Mouse (Mus musculus): ENCODE data around the gene Acin1. TPM values are rescaled to one million over a fixed set of nuclear protein-coding genes. Genes with fewer than 3 reads are reported as not detected.

The Acin1 gene
- polyA plus RNA-seq, 1 experiment from 2014 or later: 160 TPM

DNA sequence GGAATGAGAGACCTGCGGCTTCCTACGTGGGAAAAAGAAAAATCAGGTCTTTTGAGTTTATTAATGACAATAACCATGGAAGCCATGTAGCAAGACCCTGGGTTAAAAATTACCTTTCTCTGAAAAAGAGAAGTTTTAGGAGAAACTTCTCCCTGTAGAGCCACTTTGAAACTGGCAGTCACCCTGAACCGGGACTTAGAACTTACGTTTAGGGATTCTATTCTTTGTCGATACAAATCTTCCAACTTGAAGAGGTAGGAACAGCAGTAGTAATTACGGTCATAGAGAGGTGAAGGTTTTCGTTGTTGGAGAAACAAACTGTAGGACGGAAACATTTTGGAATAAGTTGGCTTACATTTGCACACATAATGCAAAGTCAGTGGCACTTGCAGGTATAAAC, 520 bp upstream of the Acin1 start:
- peaks cover 6% of the 10 kb centered on the region for H3K36me3 ChIP-seq (ENCODE audit: control insufficient read depth, insufficient read depth, low read length)
- H3K9me3 ChIP-seq (ENCODE audit: control insufficient read depth, low read length): no peaks in the 10 kb centered on the region
- 7% methylated on average over 8 of the region's 8 CpGs for WGBS

DNA sequence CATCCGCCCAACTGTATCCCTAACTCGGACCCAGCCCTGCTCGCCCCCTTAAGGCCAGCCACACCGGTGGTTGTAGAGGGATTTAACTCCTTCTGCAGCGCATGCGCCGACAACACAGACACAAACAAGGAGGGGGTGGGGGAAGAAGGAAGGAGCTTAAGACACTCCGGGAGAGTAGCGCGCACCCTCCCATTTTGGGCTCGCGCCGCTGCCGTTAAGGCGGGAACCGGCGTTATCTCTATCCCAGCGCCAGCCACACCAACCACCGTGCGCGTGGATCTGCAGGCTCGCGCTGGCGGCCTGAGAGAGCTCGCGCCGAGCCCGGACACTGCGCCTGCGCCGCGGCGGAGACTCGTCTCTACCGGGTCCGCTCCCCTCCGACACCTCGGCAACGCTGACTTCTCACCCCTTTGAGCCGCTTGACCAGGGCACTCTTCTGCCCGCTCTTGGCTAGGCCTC, 639 bp downstream of the Acin1 start, which contains the start of gene 1700123O20Rik:
Gene 1700123O20Rik (plus strand): TSS at position 154 of the 459 bp plus-strand sequence.
- DNase-seq (ENCODE audit: low spot score): peak; percentile 87
- Histone ChIP-seq H3K4me1 (replicated peaks; ENCODE audit: control insufficient read depth, insufficient read depth, low read length) (peaks cover 5% of the 10 kb centered on the region; the same call in 1 of the 2 replicates), H3K9ac (ENCODE audit: low read length) (peak within 1 kb of the TSS; percentile 92), H3K36me3 (ENCODE audit: control insufficient read depth, insufficient read depth, low read length) (peaks cover 6% of the 10 kb centered on the region), H3K4me2 (ENCODE audit: low read depth, low read length, severe bottlenecking) (peak within 1 kb of the TSS; percentile 78), H3K9me3 (ENCODE audit: control insufficient read depth, low read length) (no peaks in the 10 kb centered on the region), H3K4me3 (ENCODE audit: low read depth, low read length) (peak within 1 kb of the TSS; percentile 75), H3K27ac (ENCODE audit: low read depth, low read length) (peak within 1 kb of the TSS; percentile 69), H3K27me3 (ENCODE audit: control insufficient read depth, insufficient read depth, low read length) (no peaks in the 10 kb centered on the region)
- peak; percentile 78 for ATAC-seq (replicated peaks; ENCODE audit: low FRiP score)
- WGBS: under 1% methylated on average over 41 of the region's 41 CpGs

More for the DNA sequence above, 520 bp upstream of the Acin1 start:
- H3K4me1 ChIP-seq (replicated peaks; ENCODE audit: control insufficient read depth, insufficient read depth, low read length): peaks cover 5% of the 10 kb centered on the region; the same call in 1 of the 2 replicates
- DNase-seq (ENCODE audit: low spot score) (no peak), ATAC-seq (replicated peaks; ENCODE audit: low FRiP score) (no peak)
- peak overlapping the region; percentile 92 for H3K9ac ChIP-seq (ENCODE audit: low read length)
- H3K4me3 ChIP-seq (ENCODE audit: low read depth, low read length): peak overlapping the region; percentile 75
- H3K27me3 ChIP-seq (ENCODE audit: control insufficient read depth, insufficient read depth, low read length): no peaks in the 10 kb centered on the region
- H3K4me2 ChIP-seq (ENCODE audit: low read depth, low read length, severe bottlenecking): peak overlapping the region; percentile 63
- H3K27ac ChIP-seq (ENCODE audit: low read depth, low read length): no peak overlapping the region

DNA sequence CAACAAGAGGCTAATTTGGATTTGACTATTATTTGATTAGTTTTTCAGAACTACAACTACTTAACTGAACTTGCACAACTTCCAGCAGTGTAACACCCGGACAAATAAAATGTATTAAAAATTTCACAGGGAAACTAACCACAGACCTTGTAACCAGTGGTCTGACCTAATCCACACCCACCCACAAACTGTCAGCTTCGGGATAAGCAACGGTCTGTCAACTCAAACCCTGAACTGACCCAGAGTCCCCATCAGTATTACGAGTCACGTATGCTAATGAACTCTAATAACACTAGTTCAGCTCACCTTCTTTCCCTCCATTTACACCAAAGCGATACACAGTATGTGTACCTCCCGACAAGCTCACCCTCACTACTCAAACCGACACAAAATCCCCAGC, 1.3 kb downstream of the Acin1 start:
- peaks cover under 1% of the 10 kb centered on the region for H3K36me3 ChIP-seq (ENCODE audit: control insufficient read depth, insufficient read depth, low read length)
- no peak overlapping the region for H3K27ac ChIP-seq (ENCODE audit: low read depth, low read length)

DNA sequence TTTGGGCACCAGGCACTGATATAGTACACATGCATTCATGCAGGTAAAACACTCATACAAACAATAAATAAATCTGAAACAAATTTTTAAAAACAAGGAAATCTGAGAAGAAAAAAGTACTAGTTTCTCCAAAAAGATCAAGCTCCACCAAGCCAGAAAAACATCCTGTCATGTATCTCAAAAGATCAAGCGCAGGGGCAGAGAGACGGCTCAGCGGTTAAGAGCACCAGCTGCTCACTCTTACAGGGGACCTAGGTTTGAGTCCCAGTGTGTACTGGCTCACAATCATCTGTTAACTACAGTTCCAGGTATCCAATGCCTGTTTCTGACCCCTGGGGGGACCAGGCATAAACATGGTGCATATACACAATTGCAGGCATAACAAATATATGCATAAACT, 4.3 kb downstream of the Acin1 start:
- Histone ChIP-seq H3K9ac (ENCODE audit: low read length) (no peak overlapping the region), H3K9me3 (ENCODE audit: control insufficient read depth, low read length) (no peaks in the 10 kb centered on the region), H3K4me2 (ENCODE audit: low read depth, low read length, severe bottlenecking) (no peak overlapping the region), H3K36me3 (ENCODE audit: control insufficient read depth, insufficient read depth, low read length) (no peaks in the 10 kb centered on the region; the same call in 1 of the 2 replicates), H3K4me1 (replicated peaks; ENCODE audit: control insufficient read depth, insufficient read depth, low read length) (peaks cover 2% of the 10 kb centered on the region; the same call in 1 of the 2 replicates), H3K27ac (ENCODE audit: low read depth, low read length) (no peak overlapping the region), H3K4me3 (ENCODE audit: low read depth, low read length) (no peak overlapping the region), H3K27me3 (ENCODE audit: control insufficient read depth, insufficient read depth, low read length) (no peaks in the 10 kb centered on the region)
- WGBS: 95% methylated on average over 3 of the region's 3 CpGs
- DNase-seq (ENCODE audit: low spot score) (no peak), ATAC-seq (replicated peaks; ENCODE audit: low FRiP score) (no peak)

More for the DNA sequence above, 1.3 kb downstream of the Acin1 start:
- DNase-seq (ENCODE audit: low spot score) (no peak), ATAC-seq (replicated peaks; ENCODE audit: low FRiP score) (0 out of 2 replicates have a peak, but pooled peaks have one; percentile 1)
- H3K4me3 ChIP-seq (ENCODE audit: low read depth, low read length): peak overlapping the region; percentile 75
- no peaks in the 10 kb centered on the region for H3K27me3 ChIP-seq (ENCODE audit: control insufficient read depth, insufficient read depth, low read length)
- H3K4me1 ChIP-seq (replicated peaks; ENCODE audit: control insufficient read depth, insufficient read depth, low read length): peaks cover 5% of the 10 kb centered on the region; the same call in 1 of the 2 replicates
- H3K9ac ChIP-seq (ENCODE audit: low read length): peak overlapping the region; percentile 92
- 15% methylated on average over 8 of the region's 8 CpGs for WGBS
- H3K4me2 ChIP-seq (ENCODE audit: low read depth, low read length, severe bottlenecking): peak overlapping the region; percentile 78
- no peaks in the 10 kb centered on the region for H3K9me3 ChIP-seq (ENCODE audit: control insufficient read depth, low read length)

DNA sequence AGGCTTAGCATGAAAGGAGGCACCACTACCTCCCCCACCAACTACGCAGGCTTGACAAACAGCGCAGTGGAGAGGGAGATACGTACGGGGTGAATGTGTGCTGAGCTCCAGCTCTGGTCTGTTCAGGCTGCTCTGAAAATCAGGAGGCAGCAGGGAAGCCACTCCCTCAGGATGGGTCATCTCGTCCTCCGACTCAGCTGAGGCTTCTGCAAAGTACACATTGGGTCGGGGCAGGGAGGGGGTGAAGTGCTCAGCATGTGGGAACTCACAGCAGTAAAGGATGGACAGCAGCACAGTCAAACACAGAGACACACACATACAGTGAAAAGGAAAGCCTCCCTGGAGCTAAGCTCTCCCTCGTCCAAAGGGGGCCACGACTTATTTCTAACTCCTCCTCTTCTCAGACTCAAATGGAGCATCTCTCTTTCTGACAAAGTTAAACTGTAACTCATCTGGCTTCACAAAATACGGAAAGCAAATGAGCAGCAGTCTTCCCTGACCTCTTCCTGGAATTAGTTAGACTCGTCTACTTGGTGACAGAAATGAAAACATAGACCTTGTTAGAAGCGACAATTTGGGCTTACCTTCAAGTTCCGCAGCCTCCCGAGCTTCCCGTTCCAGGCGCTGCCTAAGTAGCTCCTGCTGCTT, 8.0 kb downstream of the Acin1 start:
- no peaks in the 10 kb centered on the region for H3K9me3 ChIP-seq (ENCODE audit: control insufficient read depth, low read length)
- H3K4me2 ChIP-seq (ENCODE audit: low read depth, low read length, severe bottlenecking): no peak overlapping the region
- no peaks in the 10 kb centered on the region for H3K27me3 ChIP-seq (ENCODE audit: control insufficient read depth, insufficient read depth, low read length)
- 90% methylated on average over 16 of the region's 16 CpGs for WGBS
- H3K27ac ChIP-seq (ENCODE audit: low read depth, low read length): no peak overlapping the region
- DNase-seq (ENCODE audit: low spot score): no peak
- H3K36me3 ChIP-seq (ENCODE audit: control insufficient read depth, insufficient read depth, low read length): no peaks in the 10 kb centered on the region; the same call in 1 of the 2 replicates
- no peak overlapping the region for H3K9ac ChIP-seq (ENCODE audit: low read length)
- ATAC-seq (replicated peaks; ENCODE audit: low FRiP score): no peak
- H3K4me3 ChIP-seq (ENCODE audit: low read depth, low read length): no peak overlapping the region
- no peaks in the 10 kb centered on the region for H3K4me1 ChIP-seq (replicated peaks; ENCODE audit: control insufficient read depth, insufficient read depth, low read length)

DNA sequence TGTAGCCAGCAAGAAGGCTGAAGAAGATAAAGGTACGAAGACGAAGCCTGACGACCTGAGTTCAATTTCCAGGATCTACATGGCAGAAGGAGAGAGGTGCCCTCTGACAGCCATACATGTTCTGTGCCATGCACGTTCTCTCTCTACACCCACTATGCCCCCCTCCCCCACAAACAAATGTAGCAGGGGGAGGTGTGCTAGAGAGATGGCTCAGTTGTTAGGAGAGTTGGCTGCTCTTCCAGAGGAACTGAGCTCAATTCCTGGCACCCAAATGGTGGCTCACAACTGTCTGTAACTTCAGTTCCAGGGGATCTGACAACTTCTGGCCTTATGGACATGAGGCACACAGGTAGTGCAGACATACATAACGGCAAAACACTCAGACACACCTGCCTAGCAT, 10.4 kb downstream of the Acin1 start:
- WGBS: 95% methylated on average over 5 of the region's 5 CpGs
- H3K9me3 ChIP-seq (ENCODE audit: control insufficient read depth, low read length): no peaks in the 10 kb centered on the region
- DNase-seq (ENCODE audit: low spot score) (no peak), ATAC-seq (replicated peaks; ENCODE audit: low FRiP score) (no peak)
- H3K4me3 ChIP-seq (ENCODE audit: low read depth, low read length): no peak overlapping the region
- no peaks in the 10 kb centered on the region; the same call in 1 of the 2 replicates for H3K36me3 ChIP-seq (ENCODE audit: control insufficient read depth, insufficient read depth, low read length)
- no peak overlapping the region for H3K27ac ChIP-seq (ENCODE audit: low read depth, low read length)
- H3K4me1 ChIP-seq (replicated peaks; ENCODE audit: control insufficient read depth, insufficient read depth, low read length): no peaks in the 10 kb centered on the region
- no peaks in the 10 kb centered on the region for H3K27me3 ChIP-seq (ENCODE audit: control insufficient read depth, insufficient read depth, low read length)
- H3K4me2 ChIP-seq (ENCODE audit: low read depth, low read length, severe bottlenecking): no peak overlapping the region
- no peak overlapping the region for H3K9ac ChIP-seq (ENCODE audit: low read length)

DNA sequence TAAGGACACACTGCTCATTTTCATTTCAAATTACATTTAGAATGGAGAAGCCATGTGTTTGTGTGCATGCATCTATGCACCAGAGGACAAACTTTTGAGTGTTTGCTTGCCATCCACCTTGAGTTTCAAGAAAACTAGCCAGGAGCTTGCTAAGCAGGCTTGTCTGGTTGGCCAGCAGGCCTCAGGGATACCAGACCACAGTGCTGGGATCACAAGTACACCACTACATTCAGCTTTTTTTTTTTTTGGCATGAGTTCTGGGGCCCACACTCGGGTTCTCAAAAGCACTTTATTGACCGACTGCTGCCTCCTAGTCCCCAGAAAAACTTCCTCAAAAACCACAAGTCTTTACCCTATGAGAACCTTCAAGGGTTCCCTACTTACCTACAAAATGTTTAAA, 12.4 kb downstream of the Acin1 start:
- WGBS: 94% methylated on average over 2 of the region's 2 CpGs

DNA sequence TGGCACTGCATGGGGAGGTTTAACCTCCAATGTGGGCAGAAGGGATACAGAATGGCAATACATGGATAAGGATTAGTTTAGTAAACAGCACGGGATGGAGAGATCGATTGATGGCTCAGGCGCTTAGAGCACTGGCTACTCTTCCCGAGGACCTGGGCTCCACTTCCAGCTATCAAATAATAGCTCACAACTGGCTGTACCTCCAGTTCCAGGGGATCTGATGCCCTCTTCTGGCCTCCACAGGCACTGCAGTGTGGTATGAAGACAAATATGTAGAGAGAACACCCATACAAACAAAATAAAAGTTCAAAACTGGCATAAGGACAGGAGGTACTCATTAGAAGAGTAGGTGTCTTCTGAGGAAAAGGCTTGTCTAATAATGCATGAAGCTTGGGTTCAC, 17.4 kb downstream of the Acin1 start:
- Histone ChIP-seq H3K4me3 (ENCODE audit: low read depth, low read length) (no peak overlapping the region), H3K36me3 (ENCODE audit: control insufficient read depth, insufficient read depth, low read length) (peaks cover 7% of the 10 kb centered on the region), H3K4me2 (ENCODE audit: low read depth, low read length, severe bottlenecking) (no peak overlapping the region), H3K4me1 (replicated peaks; ENCODE audit: control insufficient read depth, insufficient read depth, low read length) (no peaks in the 10 kb centered on the region), H3K27ac (ENCODE audit: low read depth, low read length) (no peak overlapping the region), H3K9me3 (ENCODE audit: control insufficient read depth, low read length) (no peaks in the 10 kb centered on the region), H3K9ac (ENCODE audit: low read length) (no peak overlapping the region), H3K27me3 (ENCODE audit: control insufficient read depth, insufficient read depth, low read length) (no peaks in the 10 kb centered on the region)
- DNase-seq (ENCODE audit: low spot score) (peak; percentile 63), ATAC-seq (replicated peaks; ENCODE audit: low FRiP score) (no peak)
- 81% methylated on average over 4 of the region's 4 CpGs for WGBS

More for the DNA sequence above, 12.4 kb downstream of the Acin1 start:
- DNase-seq (ENCODE audit: low spot score) (no peak), ATAC-seq (replicated peaks; ENCODE audit: low FRiP score) (no peak)
- no peaks in the 10 kb centered on the region for H3K27me3 ChIP-seq (ENCODE audit: control insufficient read depth, insufficient read depth, low read length)
- H3K9me3 ChIP-seq (ENCODE audit: control insufficient read depth, low read length): no peaks in the 10 kb centered on the region
- no peaks in the 10 kb centered on the region for H3K4me1 ChIP-seq (replicated peaks; ENCODE audit: control insufficient read depth, insufficient read depth, low read length)
- no peaks in the 10 kb centered on the region; the same call in 1 of the 2 replicates for H3K36me3 ChIP-seq (ENCODE audit: control insufficient read depth, insufficient read depth, low read length)
- H3K27ac ChIP-seq (ENCODE audit: low read depth, low read length): no peak overlapping the region
- no peak overlapping the region for H3K9ac ChIP-seq (ENCODE audit: low read length)
- H3K4me3 ChIP-seq (ENCODE audit: low read depth, low read length): no peak overlapping the region
- no peak overlapping the region for H3K4me2 ChIP-seq (ENCODE audit: low read depth, low read length, severe bottlenecking)

Data from forebrain, embryonic 11.5 days (tissue).